Mouse (Mus musculus) forebrain, postnatal 0 days (tissue): ENCODE measurements around the gene Enox1. TPM values are rescaled to one million over a fixed set of nuclear protein-coding genes. Genes with fewer than 3 reads are reported as not detected.

Source experiments
- ATAC-seq: fragments of 200-750 bp; cut with Nextera tagmentation; 2 replicates; pipeline ENCODE4 v1.8.0; 2017; ENCODE audit warnings: mild to moderate bottlenecking, moderate library complexity
- DNase-seq: peaks from one replicate; pipeline ENCODE4 v3.0.0-alpha.2; 2015
- H3K27ac ChIP-seq: fragments of 300-500 bp; sonication (generic); 2 replicates; pipeline ENCODE4 v1.5.1; 2014; ENCODE audit warnings: low read depth, mild to moderate bottlenecking, antibody characterized with exemption, low read length, moderate library complexity, mixed read lengths
- H3K27me3 ChIP-seq: fragments of 300-500 bp; sonication (generic); 2 replicates; pipeline ENCODE4 v1.6.1; 2014; ENCODE audit warnings: mild to moderate bottlenecking, low read length, mixed read lengths; ENCODE audit not compliant: insufficient read depth
- H3K36me3 ChIP-seq: fragments of 300-500 bp; sonication (generic); 2 replicates; pipeline ENCODE4 v1.6.1; 2014; ENCODE audit warnings: mild to moderate bottlenecking, moderate library complexity; ENCODE audit not compliant: insufficient read depth
- H3K4me1 ChIP-seq: fragments of 300-500 bp; sonication (generic); 2 replicates; pipeline ENCODE4 v1.6.1; 2014; ENCODE audit warnings: antibody characterized with exemption; ENCODE audit not compliant: insufficient read depth
- H3K4me2 ChIP-seq: fragments of 300-500 bp; sonication (generic); 2 replicates; pipeline ENCODE4 v1.6.1; 2014; ENCODE audit warnings: low read depth, mild to moderate bottlenecking, moderate library complexity
- H3K4me3 ChIP-seq: fragments of 300-500 bp; sonication (generic); 2 replicates; pipeline ENCODE4 v1.5.1; 2014; ENCODE audit warnings: low read depth, low read length, mixed read lengths
- H3K9ac ChIP-seq: fragments of 300-500 bp; sonication (generic); 2 replicates; pipeline ENCODE4 v1.6.1; 2014; ENCODE audit warnings: mild to moderate bottlenecking
- H3K9me3 ChIP-seq: fragments of 300-500 bp; sonication (generic); 2 replicates; pipeline ENCODE4 v1.6.1; 2016; ENCODE audit warnings: low read length
- CTCF ChIP-seq: sonication (generic); IDR thresholded peaks from 2 replicates; pipeline ENCODE4 v1.5.1; 2016; ENCODE audit warnings: antibody characterized with exemption, control low read depth, low read depth
- WGBS: fragments of 180-500 bp; shearing (Covaris S2); extraction: QIAGEN DNeasy Blood & Tissue Kit; methylation state at CpG from one replicate; pipeline ENCODE4 v1.1.7; 2014; 5-methylcytosine and 5-hydroxymethylcytosine counted together
- polyA plus RNA-seq: library from polyadenylated mRNA; unstranded; fragments of >200 nt; fragmentation: Nextera tagmentation; extraction: Ambion mirVana; gene quantifications from 2 replicates; pipeline ENCODE4 v1.2.1, GENCODE M21; 2015
- total RNA-seq: library from RNA; depleted of rRNA; stranded (reverse); fragments of >200 nt; gene quantifications from 2 replicates; pipeline ENCODE4 v1.2.3, GENCODE M21; 2014

Gene Enox1
- total and polyA plus RNA-seq, 2 experiments from 2014 or later = 39.9 to 61.8 TPM

DNA sequence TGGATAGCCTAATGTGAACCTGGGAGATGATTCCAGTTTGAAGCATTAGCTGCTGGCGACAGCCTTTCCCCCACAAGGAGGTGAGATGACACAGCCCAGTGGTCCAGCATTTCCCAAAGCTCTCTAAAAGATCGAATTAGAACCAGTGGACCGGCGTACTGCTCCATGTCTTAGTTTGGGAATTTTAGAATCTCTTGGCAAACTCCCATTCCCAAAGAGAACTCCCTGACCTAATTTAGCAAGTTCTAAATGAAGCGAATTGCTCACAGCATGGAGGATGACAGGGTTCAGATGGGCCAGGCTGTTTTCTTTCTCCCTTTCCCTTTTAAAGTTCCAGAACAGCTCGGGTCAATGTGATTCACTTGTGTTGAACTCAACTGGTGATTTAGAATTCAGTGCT is 264.5 kb downstream of the Enox1 start:
- no peak overlapping the region for H3K27ac ChIP-seq
- H3K36me3 ChIP-seq = no peaks in the 10 kb centered on the region
- H3K9me3 ChIP-seq = no peaks in the 10 kb centered on the region
- no peak overlapping the region for H3K9ac ChIP-seq
- no peak for ATAC-seq
- no peak for TF ChIP-seq CTCF
- WGBS = 50% methylated on average over 6 of the region's 6 CpGs
- no peak overlapping the region for H3K4me2 ChIP-seq
- DNase-seq = no peak
- H3K27me3 ChIP-seq = no peaks in the 10 kb centered on the region
- H3K4me1 ChIP-seq = no peaks in the 10 kb centered on the region
- no peak overlapping the region for H3K4me3 ChIP-seq

DNA sequence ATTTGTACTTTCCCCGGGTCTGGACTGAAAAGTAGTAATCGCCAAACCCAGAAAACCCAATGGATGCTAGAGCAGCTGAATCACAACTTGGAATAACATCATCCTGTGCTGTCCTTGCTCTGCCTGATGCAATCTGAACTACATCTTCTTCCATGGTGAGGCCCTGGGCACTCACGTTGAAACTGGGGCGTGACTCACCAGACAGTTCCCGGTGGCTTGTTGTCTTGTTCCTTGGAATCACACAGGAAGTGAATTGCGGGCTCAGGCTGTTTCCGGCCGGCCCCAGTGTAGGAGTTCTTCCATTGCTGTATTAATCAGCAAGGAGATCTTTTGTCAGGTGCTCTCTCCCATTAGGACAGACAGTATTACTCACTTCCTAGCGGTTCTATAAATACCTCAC is 266.6 kb downstream of the Enox1 start:
- no peak overlapping the region for H3K4me2 ChIP-seq
- H3K9me3 ChIP-seq = no peaks in the 10 kb centered on the region
- H3K4me1 ChIP-seq = peaks cover 1% of the 10 kb centered on the region; the same call in 1 of the 2 replicates
- DNase-seq (no peak), ATAC-seq (no peak)
- TF ChIP-seq CTCF = no peak
- H3K9ac ChIP-seq = no peak overlapping the region
- 85% methylated on average over 9 of the region's 9 CpGs for WGBS
- H3K27me3 ChIP-seq = no peaks in the 10 kb centered on the region
- no peaks in the 10 kb centered on the region for H3K36me3 ChIP-seq
- no peak overlapping the region for H3K4me3 ChIP-seq
- no peak overlapping the region for H3K27ac ChIP-seq

GRCm38 (mm10) chr14:77439426-77439825 is 282.9 kb downstream of the Enox1 start:
- no peak for TF ChIP-seq CTCF
- H3K36me3 ChIP-seq = no peaks in the 10 kb centered on the region
- no peak overlapping the region for H3K4me3 ChIP-seq
- ATAC-seq (no peak), DNase-seq (no peak)
- 59% methylated on average over 5 of the region's 5 CpGs for WGBS
- no peaks in the 10 kb centered on the region for H3K27me3 ChIP-seq
- H3K4me1 ChIP-seq = no peaks in the 10 kb centered on the region
- no peak overlapping the region for H3K9ac ChIP-seq
- no peak overlapping the region for H3K4me2 ChIP-seq
- no peak overlapping the region for H3K27ac ChIP-seq
- no peaks in the 10 kb centered on the region for H3K9me3 ChIP-seq

DNA sequence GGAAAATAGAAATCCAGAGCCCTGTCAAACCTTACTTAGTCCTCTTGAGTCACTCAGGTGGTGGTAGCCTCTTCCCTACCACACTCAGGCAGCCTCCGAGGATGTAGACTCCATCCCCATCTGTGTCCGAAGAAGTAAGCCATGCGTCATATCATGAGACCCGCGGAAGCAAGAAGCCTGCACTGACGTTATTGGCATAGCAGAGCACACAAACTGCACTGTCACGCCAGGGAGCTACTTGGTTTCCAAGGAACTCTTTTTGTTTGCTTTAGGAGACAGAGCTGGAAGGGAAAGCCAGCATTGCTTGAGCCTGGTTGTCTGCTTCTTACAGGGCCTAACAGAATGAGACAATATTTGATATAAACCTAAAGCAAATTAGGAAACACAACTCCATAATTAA is 284.2 kb downstream of the Enox1 start:
- TF ChIP-seq CTCF = no peak
- ATAC-seq (peak; percentile 36; the same call in 1 of the 2 replicates), DNase-seq (peak; percentile 56)
- 71% methylated on average over 7 of the region's 7 CpGs for WGBS
- Histone ChIP-seq H3K4me2 (no peak overlapping the region), H3K9ac (no peak overlapping the region), H3K4me1 (no peaks in the 10 kb centered on the region), H3K27ac (no peak overlapping the region), H3K9me3 (no peaks in the 10 kb centered on the region), H3K27me3 (no peaks in the 10 kb centered on the region), H3K4me3 (no peak overlapping the region), H3K36me3 (no peaks in the 10 kb centered on the region)

- Histone ChIP-seq H3K27me3 (no peaks in the 10 kb centered on the region), H3K27ac (no peak overlapping the region), H3K4me2 (no peak overlapping the region), H3K9ac (no peak overlapping the region), H3K9me3 (no peaks in the 10 kb centered on the region), H3K4me3 (no peak overlapping the region), H3K36me3 (no peaks in the 10 kb centered on the region), H3K4me1 (no peaks in the 10 kb centered on the region)
- ATAC-seq = no peak
- 58% methylated on average over 6 of the region's 6 CpGs for WGBS
- TF ChIP-seq CTCF = no peak
- no peak for DNase-seq
These were observed 285.0 kb downstream of the Enox1 start for GRCm38 (mm10) chr14:77441541-77441940.

DNA sequence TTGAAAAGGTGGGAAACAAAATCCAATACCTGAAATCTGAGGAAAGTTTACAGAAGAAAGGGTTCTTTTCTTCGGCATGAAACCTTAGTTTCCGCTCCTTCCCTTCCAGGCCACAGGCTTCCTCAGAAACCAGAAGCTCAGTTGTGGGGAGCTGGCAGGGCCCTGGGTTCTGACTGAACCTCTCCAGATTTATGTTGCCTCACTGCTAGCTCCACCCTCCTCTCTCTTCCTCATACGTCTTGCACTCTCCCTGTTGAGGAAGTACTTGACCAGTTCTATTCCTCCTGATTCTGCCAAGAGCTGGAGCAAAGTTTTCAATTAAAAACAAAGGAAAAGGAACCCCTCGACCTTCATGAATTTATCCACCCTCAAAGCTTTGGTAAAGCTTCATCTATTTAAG is 291.4 kb downstream of the Enox1 start:
- Histone ChIP-seq H3K9me3 (no peaks in the 10 kb centered on the region), H3K4me3 (no peak overlapping the region), H3K36me3 (no peaks in the 10 kb centered on the region), H3K27me3 (no peaks in the 10 kb centered on the region), H3K4me1 (no peaks in the 10 kb centered on the region), H3K9ac (no peak overlapping the region), H3K27ac (no peak overlapping the region), H3K4me2 (no peak overlapping the region)
- no peak for DNase-seq
- ATAC-seq = no peak
- TF ChIP-seq CTCF = no peak
- WGBS = 83% methylated on average over 4 of the region's 4 CpGs

DNA sequence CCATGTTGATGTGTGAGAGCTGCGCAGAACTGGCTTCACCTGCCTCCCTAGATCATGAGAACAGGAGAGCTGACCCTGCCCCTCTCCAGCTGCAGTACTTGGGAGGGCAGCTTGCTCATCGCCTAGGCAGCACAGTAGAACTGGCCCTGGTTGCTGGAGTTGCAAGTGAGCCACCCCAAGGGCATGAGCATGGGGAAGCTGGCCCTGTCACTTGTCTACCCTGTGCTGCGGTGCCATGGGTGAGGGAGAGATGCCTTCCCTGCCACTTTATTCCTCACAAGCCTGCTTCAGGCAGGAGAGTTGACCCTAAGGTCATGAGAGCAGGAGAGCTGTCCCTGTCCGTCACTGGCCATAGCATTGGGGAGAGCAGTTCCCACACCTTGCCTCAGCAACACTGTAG is 295.4 kb downstream of the Enox1 start:
- no peak overlapping the region for H3K27ac ChIP-seq
- no peaks in the 10 kb centered on the region for H3K27me3 ChIP-seq
- H3K9ac ChIP-seq = no peak overlapping the region
- 0 out of 2 replicates have a peak, but pooled peaks cover 4% of the 10 kb centered on the region for H3K4me1 ChIP-seq
- H3K4me3 ChIP-seq = no peak overlapping the region
- H3K36me3 ChIP-seq = no peaks in the 10 kb centered on the region
- DNase-seq (no peak), ATAC-seq (no peak)
- WGBS = 89% methylated on average over 4 of the region's 4 CpGs
- H3K4me2 ChIP-seq = no peak overlapping the region
- no peaks in the 10 kb centered on the region for H3K9me3 ChIP-seq
- no peak for TF ChIP-seq CTCF

DNA sequence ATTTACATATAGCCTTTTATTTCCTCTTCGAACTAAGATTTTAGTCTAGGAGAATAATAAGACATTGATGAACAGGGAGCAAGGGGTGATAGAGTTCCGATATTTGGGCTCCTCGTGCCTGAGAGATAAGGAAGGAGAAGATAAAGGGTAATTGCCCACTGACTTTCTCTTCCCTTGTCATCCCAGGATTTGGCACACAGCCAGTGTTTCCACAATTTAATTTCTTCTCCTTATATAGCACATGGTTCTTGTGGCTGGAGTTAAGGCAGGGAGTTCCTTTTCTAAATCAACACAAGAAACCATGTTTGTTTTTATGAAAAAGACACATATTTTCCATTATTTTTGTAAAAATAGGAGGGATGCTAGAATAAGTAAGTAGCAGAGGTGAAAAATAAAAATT is 299.5 kb downstream of the Enox1 start:
- 56% methylated on average over 3 of the region's 3 CpGs for WGBS

More for the DNA sequence above, 299.5 kb downstream of the Enox1 start:
- Histone ChIP-seq H3K36me3 (no peaks in the 10 kb centered on the region), H3K4me1 (0 out of 2 replicates have a peak, but pooled peaks cover 4% of the 10 kb centered on the region), H3K4me2 (no peak overlapping the region), H3K27me3 (no peaks in the 10 kb centered on the region), H3K4me3 (no peak overlapping the region), H3K9me3 (no peaks in the 10 kb centered on the region), H3K27ac (no peak overlapping the region), H3K9ac (no peak overlapping the region)
- no peak for ATAC-seq
- DNase-seq = no peak
- TF ChIP-seq CTCF = no peak
